Mouse (Mus musculus) intestine, embryonic 16.5 days (tissue): ENCODE results near the gene C8b. TPM values are rescaled to one million over a fixed set of nuclear protein-coding genes. Genes with fewer than 3 reads are reported as not detected.

Experiments
- ATAC-seq: fragments of 200-750 bp; cut with Nextera tagmentation; 2 replicates; pipeline ENCODE4 v1.8.0; 2017; ENCODE audit warnings: moderate TSS enrichment, moderate library complexity
- H3K27ac ChIP-seq: fragments of 300-500 bp; sonication (generic); 2 replicates; pipeline ENCODE4 v1.5.1; 2014; ENCODE audit warnings: mild to moderate bottlenecking, low read length
- H3K27me3 ChIP-seq: fragments of 300-500 bp; sonication (generic); replicated peaks from 2 replicates; pipeline ENCODE4 v1.6.1; 2014; ENCODE audit warnings: low read length, control low read depth, mixed read lengths; ENCODE audit not compliant: control insufficient read depth, insufficient read depth
- H3K36me3 ChIP-seq: fragments of 300-500 bp; sonication (generic); 2 replicates; pipeline ENCODE4 v1.6.1; 2014; ENCODE audit warnings: low read length, control low read depth; ENCODE audit not compliant: control insufficient read depth, insufficient read depth
- H3K4me1 ChIP-seq: fragments of 300-500 bp; sonication (generic); 2 replicates; pipeline ENCODE4 v1.6.1; 2014; ENCODE audit warnings: low read length, control low read depth, mixed read lengths; ENCODE audit not compliant: control insufficient read depth, insufficient read depth
- H3K4me2 ChIP-seq: fragments of 300-500 bp; sonication (generic); 2 replicates; pipeline ENCODE4 v1.6.1; 2014; ENCODE audit warnings: low read depth, low read length, control low read depth
- H3K4me3 ChIP-seq: fragments of 300-500 bp; sonication (generic); 2 replicates; pipeline ENCODE4 v1.5.1; 2014; ENCODE audit warnings: mild to moderate bottlenecking, low read length
- H3K9ac ChIP-seq: fragments of 300-500 bp; sonication (generic); 2 replicates; pipeline ENCODE4 v1.6.1; 2014; ENCODE audit warnings: low read depth, low read length
- H3K9me3 ChIP-seq: fragments of 300-500 bp; sonication (generic); 2 replicates; pipeline ENCODE4 v1.6.1; 2016; ENCODE audit warnings: low read length, control low read depth; ENCODE audit not compliant: control insufficient read depth
- WGBS: fragments of 180-500 bp; shearing (Covaris S2); extraction: QIAGEN DNeasy Blood & Tissue Kit; methylation state at CpG from one replicate; pipeline ENCODE4 v1.1.7; 2014; 5-methylcytosine and 5-hydroxymethylcytosine counted together
- polyA plus RNA-seq: library from polyadenylated mRNA; unstranded; fragments of >200 nt; fragmentation: Nextera tagmentation; extraction: Ambion mirVana; gene quantifications from 2 replicates; pipeline ENCODE4 v1.2.1, GENCODE M21; 2015

The C8b gene
- 0.69 and 1.1 TPM in 2 replicates for polyA plus RNA-seq

DNA sequence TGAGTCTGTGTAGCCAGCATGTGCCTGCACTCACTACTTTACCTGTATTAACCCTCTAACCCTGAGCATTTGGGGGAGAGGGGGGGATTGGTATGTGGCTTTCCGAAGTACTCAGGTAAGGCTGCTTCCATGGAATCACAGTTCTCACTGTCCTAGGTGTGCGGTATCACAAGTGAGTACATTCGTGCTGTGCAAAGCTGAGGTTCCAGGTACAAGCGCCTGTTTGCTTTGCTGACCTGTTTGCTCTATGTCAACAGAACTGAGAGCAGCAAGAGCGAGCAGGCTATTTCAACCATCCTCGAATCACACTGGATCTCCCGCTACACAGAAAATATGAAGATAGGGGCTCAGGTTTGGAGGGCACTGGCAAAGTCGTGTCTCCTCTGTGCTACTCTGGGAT, at the start of gene C8b:
C8b (plus strand) TSS at position 253 of the 400 bp plus-strand sequence.
- H3K27me3 ChIP-seq = no peaks in the 10 kb centered on the region; the same call in 1 of the 2 replicates
- no peaks in the 10 kb centered on the region for H3K36me3 ChIP-seq
- H3K9me3 ChIP-seq = no peaks in the 10 kb centered on the region
- no peak for ATAC-seq
- WGBS = 68% methylated on average over 8 of the region's 8 CpGs
- no peak within 1 kb of the TSS for H3K4me3 ChIP-seq
- no peak within 1 kb of the TSS for H3K27ac ChIP-seq
- H3K4me2 ChIP-seq = no peak within 1 kb of the TSS
- no peaks in the 10 kb centered on the region for H3K4me1 ChIP-seq
- H3K9ac ChIP-seq = no peak within 1 kb of the TSS

- Histone ChIP-seq H3K9ac (no peak overlapping the region), H3K9me3 (no peaks in the 10 kb centered on the region), H3K27me3 (no peaks in the 10 kb centered on the region), H3K4me3 (no peak overlapping the region), H3K36me3 (no peaks in the 10 kb centered on the region), H3K27ac (no peak overlapping the region), H3K4me2 (no peak overlapping the region), H3K4me1 (peaks cover 6% of the 10 kb centered on the region; the same call in 1 of the 2 replicates)
- WGBS = 71% methylated on average over 1 of the region's 1 CpGs
- ATAC-seq = no peak
These were observed 49.6 kb upstream of the C8b start for GRCm38 (mm10) chr4:104716506-104716905.

DNA sequence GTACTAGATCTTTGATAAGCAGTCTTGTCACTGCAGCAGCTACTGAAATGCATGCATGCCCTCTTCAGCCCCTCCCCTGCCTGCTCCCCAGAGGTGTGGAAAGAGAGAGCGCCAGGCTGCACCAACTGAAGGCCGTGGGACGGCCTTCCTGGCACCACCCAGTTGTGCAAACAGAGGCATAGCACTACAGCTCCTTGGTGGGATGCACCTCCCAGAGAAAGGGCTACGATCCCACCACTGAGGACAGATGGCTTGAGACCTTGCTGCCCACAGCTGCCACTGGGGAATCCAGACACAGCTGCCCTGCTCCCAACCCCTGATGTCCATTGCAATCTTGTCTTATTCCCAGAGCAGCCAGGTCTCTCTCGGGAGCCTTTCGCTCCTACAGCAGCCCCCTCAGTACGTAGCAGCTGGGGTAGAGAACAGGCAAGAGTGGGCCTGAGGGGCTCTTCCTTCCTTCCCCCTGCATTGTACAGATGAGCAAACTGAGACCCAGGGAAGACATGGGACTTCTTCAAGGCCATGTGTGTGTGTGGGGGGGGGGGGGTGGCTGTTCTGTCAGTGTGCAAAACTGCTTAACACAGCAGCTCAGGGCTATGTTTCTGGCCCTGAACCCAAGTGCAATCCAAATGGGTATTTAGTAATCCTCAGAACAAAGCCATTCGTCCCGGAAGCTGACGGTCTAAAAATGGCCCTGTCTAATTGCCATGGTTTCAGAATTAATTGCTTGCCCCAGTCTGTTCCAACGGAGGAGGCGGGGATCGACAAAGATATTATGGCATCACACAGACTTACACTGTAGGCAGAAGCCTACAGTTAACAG, 46.9 kb upstream of the C8b start:
- H3K4me3 ChIP-seq = no peak overlapping the region
- H3K4me2 ChIP-seq = no peak overlapping the region
- peaks cover 6% of the 10 kb centered on the region; the same call in 1 of the 2 replicates for H3K4me1 ChIP-seq
- H3K9me3 ChIP-seq = no peaks in the 10 kb centered on the region
- no peaks in the 10 kb centered on the region for H3K36me3 ChIP-seq
- ATAC-seq = peak; percentile 77
- no peaks in the 10 kb centered on the region for H3K27me3 ChIP-seq
- H3K9ac ChIP-seq = no peak overlapping the region
- WGBS = 42% methylated on average over 13 of the region's 13 CpGs
- H3K27ac ChIP-seq = no peak overlapping the region

DNA sequence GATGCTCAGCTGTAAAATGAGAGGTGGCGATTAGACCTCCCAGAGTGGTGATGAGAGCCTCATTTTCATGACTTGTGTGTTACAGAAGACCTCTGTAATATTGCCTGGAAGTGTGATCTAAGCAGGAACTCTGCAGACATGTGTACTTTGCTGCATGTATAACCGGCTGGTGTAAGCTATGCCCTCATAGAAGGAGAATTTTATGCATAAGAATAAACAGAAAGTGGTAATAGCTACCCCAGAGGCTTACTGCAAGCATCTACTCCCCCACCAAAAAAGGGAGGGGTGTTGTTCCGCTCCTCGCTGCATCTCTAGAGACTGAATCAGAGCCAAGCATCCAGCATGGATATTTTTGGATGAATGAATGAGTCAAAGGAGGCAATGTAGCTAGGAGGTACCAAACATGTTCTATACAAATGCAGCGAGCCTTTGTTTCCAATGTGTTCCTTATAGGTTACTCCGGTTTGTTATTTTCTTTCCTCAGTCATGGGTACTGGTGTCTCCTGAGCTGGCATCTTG, 42.5 kb upstream of the C8b start:
- no peak for ATAC-seq
- H3K27me3 ChIP-seq = no peaks in the 10 kb centered on the region
- H3K27ac ChIP-seq = no peak overlapping the region
- no peak overlapping the region for H3K4me3 ChIP-seq
- peaks cover 6% of the 10 kb centered on the region; the same call in 1 of the 2 replicates for H3K4me1 ChIP-seq
- H3K9ac ChIP-seq = no peak overlapping the region
- no peaks in the 10 kb centered on the region for H3K36me3 ChIP-seq
- no peaks in the 10 kb centered on the region for H3K9me3 ChIP-seq
- WGBS = 81% methylated on average over 6 of the region's 6 CpGs
- H3K4me2 ChIP-seq = no peak overlapping the region

- no peak for ATAC-seq
- Histone ChIP-seq H3K4me1 (peaks cover 4% of the 10 kb centered on the region; the same call in 1 of the 2 replicates), H3K4me2 (no peak overlapping the region), H3K9me3 (no peaks in the 10 kb centered on the region), H3K36me3 (no peaks in the 10 kb centered on the region), H3K27ac (no peak overlapping the region), H3K9ac (no peak overlapping the region), H3K4me3 (no peak overlapping the region), H3K27me3 (no peaks in the 10 kb centered on the region)
- WGBS = 67% methylated on average over 5 of the region's 5 CpGs
These were observed 41.9 kb upstream of the C8b start for GRCm38 (mm10) chr4:104724258-104724657.

DNA sequence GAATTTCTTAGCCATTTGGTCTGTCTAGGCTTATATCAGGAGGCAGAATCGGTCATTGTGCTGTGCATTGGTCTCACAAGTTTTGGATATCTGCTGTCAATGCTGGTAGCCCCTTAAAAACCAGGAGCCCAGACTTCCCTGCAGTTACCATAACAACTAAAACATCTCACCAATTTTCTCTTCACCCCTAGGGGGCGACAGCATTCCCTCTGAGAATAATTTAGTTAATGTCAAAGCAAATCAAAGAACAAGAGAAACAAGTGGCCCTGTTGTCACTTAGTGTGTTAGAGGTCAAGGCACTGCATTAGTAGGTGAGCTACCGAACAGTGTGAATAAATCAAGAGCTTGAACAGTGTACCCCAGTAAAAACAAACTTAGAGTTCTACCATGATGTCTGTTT, 40.4 kb upstream of the C8b start:
- no peaks in the 10 kb centered on the region for H3K9me3 ChIP-seq
- no peak overlapping the region for H3K4me2 ChIP-seq
- no peak overlapping the region for H3K9ac ChIP-seq
- 47% methylated on average over 3 of the region's 3 CpGs for WGBS
- H3K27ac ChIP-seq = no peak overlapping the region
- ATAC-seq = no peak
- no peaks in the 10 kb centered on the region for H3K27me3 ChIP-seq
- no peaks in the 10 kb centered on the region for H3K4me1 ChIP-seq
- no peaks in the 10 kb centered on the region for H3K36me3 ChIP-seq
- H3K4me3 ChIP-seq = no peak overlapping the region

- H3K36me3 ChIP-seq = no peaks in the 10 kb centered on the region
- no peak for ATAC-seq
- no peaks in the 10 kb centered on the region for H3K9me3 ChIP-seq
- H3K9ac ChIP-seq = no peak overlapping the region
- no peak overlapping the region for H3K4me3 ChIP-seq
- H3K4me2 ChIP-seq = no peak overlapping the region
- H3K27me3 ChIP-seq = no peaks in the 10 kb centered on the region
- no peak overlapping the region for H3K27ac ChIP-seq
- 77% methylated on average over 8 of the region's 8 CpGs for WGBS
- H3K4me1 ChIP-seq = no peaks in the 10 kb centered on the region
These were observed 36.9 kb upstream of the C8b start for GRCm38 (mm10) chr4:104729185-104729584.

GRCm38 (mm10) chr4:104746500-104746899, 19.6 kb upstream of the C8b start:
- Histone ChIP-seq H3K36me3 (no peaks in the 10 kb centered on the region), H3K9ac (no peak overlapping the region), H3K9me3 (no peaks in the 10 kb centered on the region), H3K4me1 (no peaks in the 10 kb centered on the region), H3K4me3 (no peak overlapping the region), H3K27ac (no peak overlapping the region), H3K4me2 (no peak overlapping the region), H3K27me3 (no peaks in the 10 kb centered on the region)
- no peak for ATAC-seq
- WGBS = 63% methylated on average over 6 of the region's 6 CpGs

GRCm38 (mm10) chr4:104754090-104754489, 12.0 kb upstream of the C8b start:
- H3K36me3 ChIP-seq = no peaks in the 10 kb centered on the region
- no peak for ATAC-seq
- H3K27ac ChIP-seq = no peak overlapping the region
- H3K4me1 ChIP-seq = no peaks in the 10 kb centered on the region
- no peak overlapping the region for H3K4me3 ChIP-seq
- H3K9me3 ChIP-seq = no peaks in the 10 kb centered on the region
- H3K9ac ChIP-seq = no peak overlapping the region
- H3K4me2 ChIP-seq = no peak overlapping the region
- H3K27me3 ChIP-seq = no peaks in the 10 kb centered on the region
- 80% methylated on average over 3 of the region's 3 CpGs for WGBS
